Mouse (Mus musculus): Measurements from ENCODE around the gene Gk5.
A peak's percentile ranks its signal among the peaks of the same experiment; 100 is the strongest.
"Not testable (repeated sequence)": the region's sequence is repeated elsewhere in the genome, so short reads cannot be mapped to it uniquely, and the experiment has no call there.

Gk5 gene

DNA sequence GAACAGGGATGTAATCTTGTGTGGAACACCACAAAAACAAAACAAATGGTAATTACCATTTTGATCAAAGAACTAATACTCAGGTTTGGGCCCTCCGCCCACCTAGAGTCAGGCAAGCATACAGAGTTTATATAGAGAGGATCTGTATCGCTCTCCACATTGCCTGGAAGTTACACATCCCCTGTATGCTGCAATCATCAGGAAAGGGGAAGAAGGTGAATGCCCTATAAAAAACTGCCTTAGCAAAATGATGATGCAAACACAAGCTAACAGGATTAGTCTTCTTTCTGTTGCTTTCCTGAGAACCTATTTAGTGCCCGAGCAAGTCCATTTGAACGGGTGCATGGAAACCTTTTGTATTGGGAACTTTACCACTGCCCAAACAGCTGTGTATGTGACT lies 24.5 kb downstream of the Gk5 start:
- no peak for DNase-seq (ENCODE audit: extremely low spot score, low read depth, low spot score)

GRCm38 (mm10) chr9:96144883-96145282 lies 25.7 kb downstream of the Gk5 start:
- DNase-seq (ENCODE audit: extremely low spot score, low read depth, low spot score): no peak

DNA sequence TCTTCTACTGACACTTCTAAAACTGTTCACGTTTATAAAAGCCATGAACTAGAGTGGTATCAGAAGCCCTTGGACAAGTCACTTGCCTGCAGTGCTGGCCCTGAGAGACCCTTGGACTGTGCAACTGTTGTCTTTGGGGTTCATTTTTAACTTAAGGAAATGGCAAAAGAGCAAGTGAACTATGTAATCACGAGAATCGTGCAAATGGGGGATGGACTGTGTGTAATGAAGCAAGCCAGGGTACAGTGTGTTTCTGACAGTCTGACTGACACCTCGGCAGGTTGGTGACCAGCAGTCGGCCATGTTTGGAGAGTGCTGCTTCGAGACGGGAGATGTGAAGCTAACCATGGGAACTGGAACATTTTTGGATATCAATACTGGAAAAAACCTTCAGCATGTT lies 33.6 kb downstream of the Gk5 start:
- DNase-seq (ENCODE audit: extremely low spot score, low read depth, low spot score): no peak

GRCm38 (mm10) chr9:96158431-96158830 lies 39.3 kb downstream of the Gk5 start:
- DNase-seq (ENCODE audit: extremely low spot score, low read depth, low spot score): no peak

DNA sequence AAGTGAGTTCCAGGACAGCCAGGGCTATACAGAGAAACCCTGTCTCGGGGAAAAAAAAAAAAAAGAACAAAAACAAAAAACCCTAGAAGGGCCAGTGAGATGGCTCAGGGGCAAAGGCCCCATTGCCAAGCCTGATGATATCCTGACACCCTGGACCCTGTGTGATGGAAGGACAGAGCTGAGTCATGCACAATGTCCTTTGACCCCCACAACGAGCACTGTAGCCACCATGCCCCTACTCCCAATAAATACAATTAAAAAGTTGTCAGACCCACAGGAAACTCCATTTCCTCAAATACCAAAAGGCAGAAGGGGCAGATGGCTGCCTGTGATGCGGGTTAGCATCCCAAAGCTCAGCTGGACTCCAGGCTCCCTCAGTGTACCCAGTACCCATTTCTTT lies 39.9 kb downstream of the Gk5 start:
- no peak for DNase-seq (ENCODE audit: extremely low spot score, low read depth, low spot score)

- DNase-seq (ENCODE audit: extremely low spot score, low read depth, low spot score): no peak
Observed at GRCm38 (mm10) chr9:96160767-96161166, 41.6 kb downstream of the Gk5 start.

GRCm38 (mm10) chr9:96162421-96162820 lies 43.3 kb downstream of the Gk5 start:
- no peak for DNase-seq (ENCODE audit: extremely low spot score, low read depth, low spot score)

DNA sequence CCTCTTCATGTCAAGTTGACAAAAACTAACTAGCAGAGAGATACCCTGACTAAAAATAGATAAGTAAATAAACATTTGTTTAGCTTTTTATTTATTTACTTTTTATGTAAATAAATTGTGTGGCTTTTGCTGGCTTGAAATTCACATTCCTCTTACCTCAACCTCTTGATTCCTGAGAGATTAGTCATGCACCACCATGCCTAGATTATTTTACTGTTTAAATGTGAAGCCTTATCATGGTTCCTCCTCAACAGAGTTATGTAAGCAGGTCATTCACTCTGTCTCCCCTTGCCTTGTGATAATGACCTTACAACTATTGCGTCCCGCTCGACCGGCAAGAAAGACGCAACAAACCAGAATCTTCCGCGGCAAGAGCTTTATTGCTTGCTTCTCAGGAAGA lies 44.3 kb downstream of the Gk5 start:
- no peak for DNase-seq (ENCODE audit: extremely low spot score, low read depth, low spot score)

GRCm38 (mm10) chr9:96163983-96164382 lies 44.8 kb downstream of the Gk5 start:
- not testable (repeated sequence) for DNase-seq (ENCODE audit: extremely low spot score, low read depth, low spot score)

DNA sequence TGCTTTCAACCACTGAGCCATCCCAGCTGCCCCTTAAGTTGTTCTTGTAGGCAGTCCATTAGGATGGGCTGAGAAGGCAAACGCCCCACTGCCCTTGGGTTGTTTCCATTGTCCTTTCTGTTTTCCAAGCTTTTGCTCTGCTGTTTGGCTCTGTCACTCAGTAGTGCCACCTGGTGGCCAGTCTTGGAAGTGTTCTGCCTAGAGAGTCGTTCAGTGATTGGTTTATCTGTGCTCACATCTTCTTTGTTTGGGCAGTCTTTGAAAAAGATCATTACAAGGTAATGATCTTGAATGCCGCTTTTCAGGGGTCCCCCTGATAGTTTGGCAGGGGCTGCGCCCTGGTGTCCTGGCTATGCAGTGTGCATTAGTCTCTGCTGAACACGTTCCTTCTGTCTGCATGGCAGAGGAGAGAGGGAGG lies 48.0 kb downstream of the Gk5 start:
- DNase-seq (ENCODE audit: extremely low spot score, low read depth, low spot score): peak; percentile 82

DNA sequence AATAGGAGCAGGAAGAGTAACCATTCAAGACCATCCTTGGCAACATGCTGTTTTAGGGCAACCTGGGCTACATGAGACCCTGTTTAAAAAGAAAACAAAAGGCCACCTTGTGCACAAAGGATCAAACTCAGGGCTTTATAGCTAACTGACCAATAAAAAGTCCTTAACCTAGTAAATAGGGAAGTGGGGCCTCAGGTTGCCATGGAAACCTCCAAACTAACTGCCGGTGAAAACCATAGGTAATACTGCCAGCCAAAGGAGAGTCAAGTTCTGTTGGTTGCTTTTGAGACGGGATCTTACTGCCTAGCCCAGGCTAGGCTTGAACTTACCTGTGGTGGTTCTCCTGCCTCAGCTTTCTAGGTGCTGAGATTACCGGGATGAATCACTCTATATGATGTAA lies 51.4 kb downstream of the Gk5 start:
- DNase-seq (ENCODE audit: extremely low spot score, low read depth, low spot score): no peak

GRCm38 (mm10) chr9:96184909-96185308 lies 65.7 kb downstream of the Gk5 start:
- no peak for DNase-seq (ENCODE audit: extremely low spot score, low read depth, low spot score)

GRCm38 (mm10) chr9:96186701-96187100 lies 67.5 kb downstream of the Gk5 start:
- DNase-seq (ENCODE audit: extremely low spot score, low read depth, low spot score): no peak

GRCm38 (mm10) chr9:96195885-96196622 lies 76.9 kb downstream of the Gk5 start, which contains the start of gene Tfdp2:
Gene Tfdp2, plus strand, starts transcription at chr9:96196275.
- DNase-seq (ENCODE audit: extremely low spot score, low read depth, low spot score): peak; percentile 35

DNA sequence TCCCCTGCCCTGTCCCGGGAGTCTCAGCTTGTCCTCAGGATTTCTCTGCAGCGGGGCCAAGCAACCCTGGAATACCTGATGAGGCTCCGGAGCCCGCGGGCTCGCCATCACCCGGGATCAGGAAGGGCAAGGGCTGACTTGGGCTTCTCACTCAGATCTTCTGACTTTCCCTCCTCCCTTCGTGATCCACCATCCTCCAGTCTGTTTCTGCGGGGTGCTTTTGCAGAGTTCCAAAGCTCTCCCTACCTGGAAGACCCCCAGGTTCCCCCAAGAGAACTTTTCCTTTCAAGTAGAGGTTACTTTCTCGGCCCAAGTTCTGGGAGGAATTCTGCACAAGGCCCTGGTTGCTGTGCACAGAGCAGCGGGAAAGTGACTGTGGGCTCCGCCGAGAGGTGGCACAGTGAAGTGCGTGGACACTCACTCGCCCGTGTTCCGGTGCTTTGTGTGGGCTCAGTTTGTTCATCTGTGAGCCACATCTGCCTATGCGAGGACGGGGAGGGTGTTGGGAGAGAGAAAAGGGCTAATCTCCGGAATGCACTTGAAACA lies 77.5 kb downstream of the Gk5 start:
- peak; percentile 18 for DNase-seq (ENCODE audit: extremely low spot score, low read depth, low spot score)

DNA sequence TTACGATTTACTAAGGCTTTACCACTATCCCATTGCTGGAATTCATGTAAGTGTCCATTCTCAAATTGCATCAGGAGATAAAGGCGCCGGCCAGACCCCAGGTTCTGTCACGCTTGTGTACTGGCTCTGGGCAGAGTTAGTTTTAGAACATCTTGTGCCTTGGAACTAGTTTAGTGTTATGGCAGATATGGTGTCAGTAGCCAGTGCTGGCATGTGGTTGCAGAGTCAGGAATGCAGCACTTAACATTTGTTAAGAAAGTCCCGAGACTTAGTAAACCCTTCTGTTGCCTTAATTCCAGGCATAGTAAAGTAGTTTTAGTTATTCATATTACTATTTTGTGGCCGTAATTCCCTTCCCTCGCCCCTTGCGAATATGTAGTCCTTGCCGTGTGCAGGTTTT lies 78.6 kb downstream of the Gk5 start:
- no peak for DNase-seq (ENCODE audit: extremely low spot score, low read depth, low spot score)

- DNase-seq (ENCODE audit: extremely low spot score, low read depth, low spot score): no peak
Observed at GRCm38 (mm10) chr9:96203663-96204062, 84.5 kb downstream of the Gk5 start.

DNA sequence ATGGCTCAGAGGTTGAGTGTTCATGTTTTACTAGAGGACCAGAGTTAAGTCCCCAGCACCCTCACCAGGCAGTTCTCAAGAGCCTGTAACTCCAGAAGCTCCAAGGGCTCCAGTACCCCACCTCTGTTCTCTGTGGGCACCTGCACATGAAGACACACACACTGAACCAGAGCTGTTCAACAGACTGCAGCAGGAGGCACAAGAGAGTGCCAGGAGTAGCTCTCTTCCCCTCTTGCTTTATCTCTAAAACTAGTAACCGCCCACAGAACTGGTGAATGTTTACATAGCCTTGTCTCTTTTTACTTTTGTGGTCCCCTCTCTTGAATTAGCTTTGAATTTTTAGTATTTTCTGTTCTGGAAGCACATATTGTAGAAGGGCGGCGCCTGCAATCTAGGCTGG lies 88.3 kb downstream of the Gk5 start:
- no peak for DNase-seq (ENCODE audit: extremely low spot score, low read depth, low spot score)

DNA sequence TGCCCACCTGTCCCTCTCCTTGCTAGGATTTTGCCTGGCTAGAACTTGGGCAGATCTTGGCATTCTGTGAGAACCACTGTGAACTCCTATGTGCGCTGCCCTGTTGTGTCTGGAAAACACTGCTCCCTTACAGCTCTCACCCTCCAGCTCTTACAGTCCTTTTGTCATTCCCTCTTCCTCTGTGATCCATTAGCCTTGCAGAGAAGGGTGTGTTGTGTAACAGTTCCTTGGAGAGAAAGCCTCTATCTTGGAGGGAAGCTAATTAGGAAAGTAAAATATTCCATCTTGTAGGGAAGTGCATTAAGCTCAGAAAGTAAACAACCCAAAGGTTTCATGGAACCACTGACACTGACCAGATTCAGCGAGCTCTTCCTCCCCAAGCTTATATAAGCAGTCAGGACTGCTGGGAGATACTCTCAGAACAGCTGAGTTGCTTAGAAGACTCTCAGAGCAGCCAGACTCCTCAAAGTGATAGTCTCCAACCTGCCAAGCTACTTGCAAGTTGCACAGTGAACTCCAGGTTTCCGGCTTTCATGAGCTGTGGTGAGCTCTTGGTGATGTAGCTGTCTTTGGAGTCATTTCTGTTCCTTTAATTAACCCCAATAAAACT lies 94.0 kb downstream of the Gk5 start:
- DNase-seq (ENCODE audit: extremely low spot score, low read depth, low spot score): no peak

- no peak for DNase-seq (ENCODE audit: extremely low spot score, low read depth, low spot score)
Observed at GRCm38 (mm10) chr9:96214171-96214570, 95.0 kb downstream of the Gk5 start.

DNA sequence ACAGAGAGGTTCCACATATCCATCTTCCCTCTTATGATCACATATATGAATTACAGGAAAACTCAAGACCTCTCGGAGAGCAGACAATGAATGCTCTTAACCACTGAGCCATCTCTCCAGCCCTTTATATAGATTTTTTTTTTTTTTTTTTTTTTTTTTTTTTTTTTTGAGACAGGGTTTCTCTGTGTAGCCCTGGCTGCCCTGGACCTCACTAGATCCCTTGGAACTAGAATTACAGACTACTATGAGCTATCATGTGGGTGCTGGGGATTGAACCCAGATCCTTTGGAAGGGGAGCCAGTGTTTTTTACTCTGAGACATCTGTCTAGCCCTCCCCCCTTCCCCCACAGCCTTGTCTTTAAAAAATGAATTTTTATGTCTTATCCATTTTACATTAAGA lies 98.1 kb downstream of the Gk5 start:
- no peak for DNase-seq (ENCODE audit: extremely low spot score, low read depth, low spot score)

GRCm38 (mm10) chr9:96217799-96218198 lies 98.6 kb downstream of the Gk5 start:
- DNase-seq (ENCODE audit: extremely low spot score, low read depth, low spot score): no peak
